Mouse (Mus musculus) activated CD4-positive, CD25-positive, alpha-beta regulatory T cell, adult 4 months (primary cell): Measurements from ENCODE around the gene Slc17a9. TPM values are rescaled to one million over a fixed set of nuclear protein-coding genes. Genes with fewer than 3 reads are reported as not detected.

Source experiments
- ATAC-seq: one replicate; pipeline ENCODE4 v1.8.0; 2017
- polyA plus RNA-seq, 2 experiments: library from polyadenylated mRNA; unstranded; fragments of 100-300 nt; shearing (Covaris generic); gene quantifications; one replicate each; pipeline ENCODE4 v1.2.1; 2017

Gene Slc17a9
- polyA plus RNA-seq, 2 experiments from 2014 or later, result 68.7 to 77.6 TPM

GRCm38 (mm10) chr2:180755896-180756295 lies 30.8 kb downstream of the Slc17a9 start:
- ATAC-seq, result no peak

GRCm38 (mm10) chr2:180756786-180757185 lies 31.7 kb downstream of the Slc17a9 start:
- no peak for ATAC-seq

- no peak for ATAC-seq
These were observed 33.6 kb downstream of the Slc17a9 start for GRCm38 (mm10) chr2:180758513-180759263.

GRCm38 (mm10) chr2:180764986-180765385 lies 39.9 kb downstream of the Slc17a9 start:
- no peak for ATAC-seq

- no peak for ATAC-seq
These were observed 40.6 kb downstream of the Slc17a9 start for GRCm38 (mm10) chr2:180765713-180766112.

GRCm38 (mm10) chr2:180775223-180775622 lies 50.2 kb downstream of the Slc17a9 start:
- ATAC-seq, result no peak

GRCm38 (mm10) chr2:180775641-180776040 lies 50.6 kb downstream of the Slc17a9 start:
- ATAC-seq, result no peak

- no peak for ATAC-seq
These were observed 51.7 kb downstream of the Slc17a9 start, which contains the start of gene Bhlhe23 for GRCm38 (mm10) chr2:180776793-180777192. Gene Bhlhe23, minus strand, starts transcription at chr2:180776900.

- ATAC-seq, result peak; percentile 57
These were observed 54.4 kb downstream of the Slc17a9 start for GRCm38 (mm10) chr2:180779226-180780104.

GRCm38 (mm10) chr2:180780282-180780681 lies 55.2 kb downstream of the Slc17a9 start:
- no peak for ATAC-seq

GRCm38 (mm10) chr2:180786732-180787131 lies 61.7 kb downstream of the Slc17a9 start:
- no peak for ATAC-seq

GRCm38 (mm10) chr2:180787566-180788232 lies 62.6 kb downstream of the Slc17a9 start:
- no peak for ATAC-seq

GRCm38 (mm10) chr2:180788386-180788785 lies 63.3 kb downstream of the Slc17a9 start:
- ATAC-seq, result no peak

- no peak for ATAC-seq
These were observed 63.8 kb downstream of the Slc17a9 start for GRCm38 (mm10) chr2:180788843-180789242.

GRCm38 (mm10) chr2:180791674-180792073 lies 66.6 kb downstream of the Slc17a9 start:
- ATAC-seq, result no peak

Other genes starting within 250 kb of the Slc17a9 start
- gene Ntsr1, start 225.3 kb upstream of the Slc17a9 start, polyA plus RNA-seq, result not detected
- gene Mrgbp, start 144.0 kb upstream of the Slc17a9 start, polyA plus RNA-seq, result 10 to 100 TPM; 21.4 to 22.2 TPM
- gene Ogfr, start 136.0 kb upstream of the Slc17a9 start, polyA plus RNA-seq, result 10 to 100 TPM; 17.2 to 24.0 TPM
- under 1 TPM in 1 of 2 experiments, not detected in 1; 0.48 TPM for gene Col9a3, start 127.5 kb upstream of the Slc17a9 start, polyA plus RNA-seq
- not detected for gene Tcfl5, start 82.6 kb upstream of the Slc17a9 start, polyA plus RNA-seq
- gene Dido1, start 15.3 kb upstream of the Slc17a9 start, polyA plus RNA-seq, result 10 to 100 TPM; 35.0 to 46.9 TPM
- gene Gid8, start 15.1 kb upstream of the Slc17a9 start, polyA plus RNA-seq, result 10 to 100 TPM; 22.3 to 24.5 TPM
- gene Bhlhe23, start 51.6 kb downstream of the Slc17a9 start, polyA plus RNA-seq, result not detected
- gene Ythdf1, start 195.7 kb downstream of the Slc17a9 start, polyA plus RNA-seq, result 10 to 100 TPM in 1 of 2 experiments, 1 to 10 TPM in 1; 9.5 to 12.2 TPM
- not detected for gene Birc7, start 203.8 kb downstream of the Slc17a9 start, polyA plus RNA-seq
- not detected for gene Nkain4, start 229.4 kb downstream of the Slc17a9 start, polyA plus RNA-seq
- 10 to 100 TPM; 40.5 to 50.4 TPM for gene Arfgap1, start 242.0 kb downstream of the Slc17a9 start, polyA plus RNA-seq